Mouse (Mus musculus) hematopoietic stem cell, adult 5-6 weeks (primary cell): ENCODE measurements around the gene Spata31d1a. TPM values are rescaled to one million over a fixed set of nuclear protein-coding genes. Genes with fewer than 3 reads are reported as not detected.
"Not testable (repeated sequence)": the region's sequence is repeated elsewhere in the genome, so short reads cannot be mapped to it uniquely, and the experiment has no call there.

ENCODE experiments used
- ATAC-seq, 2 experiments: fragments of 125-278 bp in 1 of 2; replicated peaks in 1 of 2; 2 replicates each; pipeline ENCODE4 v1.8.0; 2016 to 2017; ENCODE audit warnings: inconsistent platforms in 2 of 2, mild to moderate bottlenecking in 2 of 2, moderate number of reproducible peaks in 2 of 2, low read depth in 1 of 2, moderate TSS enrichment in 1 of 2; ENCODE audit not compliant: low FRiP score in 2 of 2, poor library complexity in 2 of 2, severe bottlenecking in 2 of 2, insufficient read depth in 1 of 2, low TSS enrichment in 1 of 2
- total RNA-seq: library from RNA; stranded (forward); fragments of 172-1452, 232-1000 nt; gene quantifications from 2 replicates; pipeline ENCODE4 v1.2.3, GENCODE M21; 2017

Spata31d1a gene
- total RNA-seq: not detected in 2 replicates

- ATAC-seq: 0 out of 4 replicates have a peak, but pooled peaks of 1 of the 2 experiments have one; percentile 22
These were observed at the start of gene Spata31d1a for GRCm38 (mm10) chr13:59710230-59710629. Gene Spata31d1a, minus strand, starts transcription at chr13:59710330.

GRCm38 (mm10) chr13:59756906-59757305, 46.8 kb upstream of the Spata31d1a start:
- no peak for ATAC-seq

- ATAC-seq: no peak
These were observed 40.2 kb upstream of the Spata31d1a start for GRCm38 (mm10) chr13:59750310-59750709.

- ATAC-seq: no peak
These were observed 36.6 kb upstream of the Spata31d1a start, which contains the start of gene 1700014D04Rik for GRCm38 (mm10) chr13:59746711-59747110. Gene 1700014D04Rik, minus strand, starts transcription at chr13:59746752.

- ATAC-seq: no peak
These were observed 36.0 kb upstream of the Spata31d1a start for GRCm38 (mm10) chr13:59746164-59746563.

GRCm38 (mm10) chr13:59745462-59745861, 35.3 kb upstream of the Spata31d1a start:
- peak in 1 of 2 experiments; percentile 23; a peak in 1 of 4 replicates for ATAC-seq

GRCm38 (mm10) chr13:59741697-59742096, 31.6 kb upstream of the Spata31d1a start:
- ATAC-seq: peak; percentile 84 to 85

- ATAC-seq: no peak
These were observed 31.0 kb upstream of the Spata31d1a start for GRCm38 (mm10) chr13:59741096-59741495.

GRCm38 (mm10) chr13:59739397-59739796, 29.3 kb upstream of the Spata31d1a start:
- ATAC-seq: no peak

GRCm38 (mm10) chr13:59738455-59738854, 28.3 kb upstream of the Spata31d1a start:
- ATAC-seq: no peak

GRCm38 (mm10) chr13:59735190-59735589, 25.1 kb upstream of the Spata31d1a start:
- peak; percentile 77 to 78 for ATAC-seq

- ATAC-seq: not testable (repeated sequence)
These were observed 24.2 kb upstream of the Spata31d1a start for GRCm38 (mm10) chr13:59734347-59734746.

GRCm38 (mm10) chr13:59733936-59734335, 23.8 kb upstream of the Spata31d1a start:
- ATAC-seq: no peak

GRCm38 (mm10) chr13:59731652-59732051, 21.5 kb upstream of the Spata31d1a start, which contains the start of gene Spata31d1d:
Gene Spata31d1d, minus strand, starts transcription at chr13:59731752.
- no peak for ATAC-seq

- peak; percentile 91 to 92 for ATAC-seq
These were observed 18.4 kb upstream of the Spata31d1a start for GRCm38 (mm10) chr13:59728378-59729093.

GRCm38 (mm10) chr13:59726139-59726867, 16.2 kb upstream of the Spata31d1a start:
- ATAC-seq: no peak

GRCm38 (mm10) chr13:59722089-59722488, 12.0 kb upstream of the Spata31d1a start:
- ATAC-seq: not testable (repeated sequence)

- ATAC-seq: no peak
These were observed 9.3 kb upstream of the Spata31d1a start for GRCm38 (mm10) chr13:59719475-59719874.
